Mouse (Mus musculus): Measurements from ENCODE around the gene Gm3776. TPM values are rescaled to one million over a fixed set of nuclear protein-coding genes. Genes with fewer than 3 reads are reported as not detected.
"Not testable (repeated sequence)": the region's sequence is repeated elsewhere in the genome, so short reads cannot be mapped to it uniquely, and the experiment has no call there.

The Gm3776 gene
- polyA plus RNA-seq, 1 experiment: 0.19 TPM

DNA sequence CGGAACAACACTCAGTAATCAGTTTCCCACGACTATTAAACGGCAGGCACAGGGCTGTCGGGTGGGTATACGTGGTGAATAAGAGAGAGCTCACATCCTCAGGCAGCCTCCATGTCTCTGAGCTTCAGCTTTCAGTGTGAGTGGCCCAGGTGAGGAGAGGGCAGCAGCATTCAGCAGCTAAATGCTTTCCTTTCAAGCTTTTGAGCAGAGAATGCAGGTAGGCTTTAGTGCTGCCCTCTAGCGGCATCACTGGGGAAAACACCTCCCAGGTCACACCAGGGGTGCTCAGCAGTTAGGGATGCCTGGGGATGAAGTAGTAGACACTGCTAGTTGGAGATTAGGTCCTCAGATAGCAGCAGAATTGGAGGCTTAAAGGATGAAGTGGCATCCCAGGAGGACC, 2.8 kb downstream of the Gm3776 start:
- DNase-seq: peak; percentile 48
- H3K27me3 ChIP-seq (ENCODE audit: control insufficient read depth, insufficient read depth, low read length); H3K36me3 ChIP-seq (ENCODE audit: control insufficient read depth, insufficient read depth, low read length); H3K4me3 ChIP-seq (ENCODE audit: control insufficient read depth, insufficient read depth, low read length); H3K27ac ChIP-seq (ENCODE audit: control insufficient read depth, insufficient read depth, low read length); H3K4me1 ChIP-seq (replicated peaks; ENCODE audit: control insufficient read depth, insufficient read depth, low read length): not testable (repeated sequence)
- 0% methylated on average over 1 of the region's 6 CpGs for WGBS

DNA sequence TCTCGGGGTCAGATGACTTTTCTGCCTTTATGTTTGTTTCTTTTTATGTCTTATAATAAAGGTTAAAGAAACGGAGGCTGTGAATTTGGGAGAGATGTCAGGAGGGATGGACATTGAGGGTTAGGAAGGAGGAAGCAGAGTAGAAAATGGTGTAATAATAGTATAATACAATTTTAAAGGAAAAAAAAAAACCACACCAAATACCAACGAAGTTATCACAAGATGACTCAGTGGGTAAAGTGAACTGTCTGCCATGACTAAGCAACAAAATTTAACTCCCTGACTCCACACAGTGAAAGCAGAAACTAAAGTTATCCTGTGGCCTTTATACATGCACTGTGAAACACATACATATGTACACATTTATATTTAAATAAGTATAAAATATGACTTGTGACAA, 14.0 kb downstream of the Gm3776 start:
- H3K27me3 ChIP-seq (ENCODE audit: control insufficient read depth, insufficient read depth, low read length); H3K4me3 ChIP-seq (ENCODE audit: control insufficient read depth, insufficient read depth, low read length); H3K36me3 ChIP-seq (ENCODE audit: control insufficient read depth, insufficient read depth, low read length); H3K4me1 ChIP-seq (replicated peaks; ENCODE audit: control insufficient read depth, insufficient read depth, low read length); DNase-seq; H3K27ac ChIP-seq (ENCODE audit: control insufficient read depth, insufficient read depth, low read length): not testable (repeated sequence)
- 63% methylated on average over 3 of the region's 3 CpGs for WGBS

DNA sequence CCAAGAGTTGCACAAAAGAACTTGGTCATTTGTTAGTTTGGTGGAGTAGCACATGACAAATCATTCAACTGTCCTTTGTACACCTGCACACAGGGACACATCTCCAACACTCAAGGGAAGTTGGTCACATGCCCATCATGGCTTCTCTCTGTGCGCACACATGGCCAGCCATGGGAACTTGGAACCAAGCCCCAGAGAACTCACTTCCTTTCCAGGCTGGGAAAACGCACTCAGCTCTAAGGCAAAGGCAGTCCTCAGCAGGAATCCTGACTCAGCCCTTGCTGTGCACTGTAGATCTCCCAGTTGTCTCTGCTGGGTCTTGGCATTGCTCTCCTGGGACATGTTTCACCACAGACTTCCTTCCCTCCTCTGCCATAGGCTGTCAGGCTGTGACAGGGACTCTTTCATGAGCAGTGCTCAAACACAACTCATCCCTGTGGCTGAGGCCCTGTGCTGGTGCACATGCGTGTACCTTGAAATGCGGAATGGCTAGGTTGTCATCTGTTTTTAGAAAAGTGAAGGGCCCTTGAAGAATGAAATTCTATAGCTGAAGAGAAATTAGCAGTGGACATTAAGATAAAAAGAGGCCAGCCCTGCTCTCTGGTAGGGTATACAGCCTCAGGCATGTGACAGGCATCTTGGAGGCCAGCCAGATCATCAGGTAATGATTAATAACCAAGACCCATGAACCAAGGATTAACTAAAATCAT, 25.2 kb downstream of the Gm3776 start:
- not testable (repeated sequence) for H3K27me3 ChIP-seq (ENCODE audit: control insufficient read depth, insufficient read depth, low read length); H3K4me3 ChIP-seq (ENCODE audit: control insufficient read depth, insufficient read depth, low read length); H3K4me1 ChIP-seq (replicated peaks; ENCODE audit: control insufficient read depth, insufficient read depth, low read length); H3K36me3 ChIP-seq (ENCODE audit: control insufficient read depth, insufficient read depth, low read length); H3K27ac ChIP-seq (ENCODE audit: control insufficient read depth, insufficient read depth, low read length); DNase-seq
- WGBS: 91% methylated on average over 4 of the region's 4 CpGs

DNA sequence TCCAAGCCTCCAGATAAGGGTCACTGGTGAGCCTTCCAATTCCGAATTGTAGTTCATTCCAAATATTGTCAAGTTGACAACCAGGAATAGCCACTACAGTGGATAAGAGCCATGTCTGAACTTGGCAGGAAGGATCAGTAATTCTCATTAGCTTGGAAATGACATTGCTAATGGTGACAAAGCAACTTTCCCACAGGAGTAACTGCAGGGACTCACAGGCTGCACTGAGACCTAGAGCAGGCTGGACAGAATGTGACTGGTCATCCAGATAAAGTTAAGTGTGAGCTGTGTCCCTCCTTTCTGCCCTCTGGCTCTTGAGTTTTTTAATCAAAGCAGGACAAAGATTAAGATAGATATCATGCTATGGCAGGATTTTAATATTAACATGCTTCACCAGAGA, 32.1 kb downstream of the Gm3776 start:
- not testable (repeated sequence) for H3K36me3 ChIP-seq (ENCODE audit: control insufficient read depth, insufficient read depth, low read length); H3K4me1 ChIP-seq (replicated peaks; ENCODE audit: control insufficient read depth, insufficient read depth, low read length); DNase-seq; H3K4me3 ChIP-seq (ENCODE audit: control insufficient read depth, insufficient read depth, low read length); H3K27ac ChIP-seq (ENCODE audit: control insufficient read depth, insufficient read depth, low read length); H3K27me3 ChIP-seq (ENCODE audit: control insufficient read depth, insufficient read depth, low read length)
- WGBS: 89% methylated on average over 1 of the region's 1 CpGs

DNA sequence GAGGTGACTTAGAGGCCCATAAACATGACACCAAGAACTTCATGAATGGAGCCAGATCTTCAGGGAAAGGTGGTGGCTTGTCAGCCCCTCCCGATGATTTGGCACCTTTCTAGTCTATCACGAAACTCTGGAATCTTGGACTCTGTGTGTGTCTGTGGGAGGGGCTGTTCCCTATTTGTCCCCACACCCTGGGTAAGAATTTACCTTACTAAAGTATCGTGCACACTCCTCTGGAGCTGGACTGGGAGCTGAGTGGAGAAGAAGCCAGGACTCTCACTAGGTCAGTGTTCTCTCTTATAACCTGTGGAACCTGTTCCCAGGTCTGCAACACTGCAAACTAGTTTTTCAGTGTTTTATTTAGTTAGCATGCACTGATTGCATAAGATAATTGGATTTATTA, 32.8 kb downstream of the Gm3776 start, which contains the start of gene Gm10639:
Gene Gm10639, plus strand, starts transcription at position 201 of the 400 bp plus-strand sequence.
- not testable (repeated sequence) for H3K27ac ChIP-seq (ENCODE audit: control insufficient read depth, insufficient read depth, low read length); H3K27me3 ChIP-seq (ENCODE audit: control insufficient read depth, insufficient read depth, low read length); H3K36me3 ChIP-seq (ENCODE audit: control insufficient read depth, insufficient read depth, low read length); H3K4me3 ChIP-seq (ENCODE audit: control insufficient read depth, insufficient read depth, low read length); H3K4me1 ChIP-seq (replicated peaks; ENCODE audit: control insufficient read depth, insufficient read depth, low read length); DNase-seq
- whole genome bisulfite sequencing: 90% methylated on average over 3 of the region's 3 CpGs

DNA sequence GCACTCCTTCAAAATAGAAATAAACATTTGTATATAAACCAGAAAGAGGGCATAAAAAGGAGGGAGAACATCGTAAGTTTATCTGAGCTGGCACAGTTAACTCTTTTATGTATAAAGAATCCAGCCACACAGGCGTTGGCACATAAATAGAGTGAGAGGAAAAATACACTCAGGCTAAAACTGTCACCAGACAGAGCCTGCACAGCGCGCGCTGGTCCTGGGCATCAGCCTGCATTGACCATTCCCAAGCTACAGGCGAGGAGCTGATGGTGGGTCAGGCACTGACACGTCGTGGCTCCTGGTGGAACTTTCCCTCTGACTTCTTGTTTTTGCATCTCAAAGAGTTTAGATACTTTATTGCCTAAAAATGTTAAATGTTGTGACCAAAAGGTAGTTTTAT, 35.5 kb downstream of the Gm3776 start:
- H3K27me3 ChIP-seq (ENCODE audit: control insufficient read depth, insufficient read depth, low read length); H3K4me1 ChIP-seq (replicated peaks; ENCODE audit: control insufficient read depth, insufficient read depth, low read length); H3K27ac ChIP-seq (ENCODE audit: control insufficient read depth, insufficient read depth, low read length); H3K4me3 ChIP-seq (ENCODE audit: control insufficient read depth, insufficient read depth, low read length); DNase-seq; H3K36me3 ChIP-seq (ENCODE audit: control insufficient read depth, insufficient read depth, low read length): not testable (repeated sequence)
- 89% methylated on average over 8 of the region's 8 CpGs for WGBS

DNA sequence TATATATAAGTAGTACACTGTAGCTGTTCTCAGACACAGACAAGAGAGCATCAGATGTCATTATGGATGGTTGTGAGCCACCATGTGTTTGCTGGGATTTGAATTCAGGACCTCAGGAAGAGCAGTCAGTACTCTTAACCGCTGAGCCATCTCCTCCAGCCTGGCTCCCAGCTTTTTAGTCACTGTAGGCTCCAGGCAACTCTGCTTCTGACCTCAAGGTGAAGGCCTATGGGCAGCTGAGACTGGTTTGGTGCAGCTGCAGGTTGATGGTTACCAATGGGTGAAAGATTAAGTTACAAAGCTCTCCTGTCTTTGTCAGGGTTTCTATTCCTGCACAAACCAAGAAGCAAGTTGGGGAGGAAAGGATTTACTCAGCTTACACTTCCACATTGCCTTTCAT, 36.8 kb downstream of the Gm3776 start:
- not testable (repeated sequence) for H3K27me3 ChIP-seq (ENCODE audit: control insufficient read depth, insufficient read depth, low read length); H3K27ac ChIP-seq (ENCODE audit: control insufficient read depth, insufficient read depth, low read length); DNase-seq; H3K4me3 ChIP-seq (ENCODE audit: control insufficient read depth, insufficient read depth, low read length); H3K36me3 ChIP-seq (ENCODE audit: control insufficient read depth, insufficient read depth, low read length); H3K4me1 ChIP-seq (replicated peaks; ENCODE audit: control insufficient read depth, insufficient read depth, low read length)
- WGBS: 92% methylated on average over 1 of the region's 1 CpGs

DNA sequence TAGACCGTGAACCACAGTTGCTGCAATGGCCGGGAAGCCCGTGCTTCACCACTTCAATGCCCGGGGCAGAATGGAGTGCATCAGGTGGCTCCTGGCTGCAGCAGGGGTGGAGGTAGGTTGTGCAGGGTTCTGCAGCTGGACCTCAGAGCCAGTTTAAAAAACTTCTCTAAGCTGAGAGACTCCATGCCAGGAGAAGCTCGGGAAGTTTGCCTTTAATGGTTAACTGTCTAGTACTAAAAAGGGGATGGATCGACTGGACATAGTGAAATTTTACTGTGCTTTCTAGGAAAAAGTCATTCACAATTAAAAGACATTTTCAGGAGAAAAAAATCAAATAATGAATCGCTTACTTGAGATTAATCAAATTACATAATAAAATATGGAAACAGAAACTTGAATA, 37.9 kb downstream of the Gm3776 start:
- not testable (repeated sequence) for H3K4me1 ChIP-seq (replicated peaks; ENCODE audit: control insufficient read depth, insufficient read depth, low read length); H3K4me3 ChIP-seq (ENCODE audit: control insufficient read depth, insufficient read depth, low read length); DNase-seq; H3K27me3 ChIP-seq (ENCODE audit: control insufficient read depth, insufficient read depth, low read length); H3K36me3 ChIP-seq (ENCODE audit: control insufficient read depth, insufficient read depth, low read length); H3K27ac ChIP-seq (ENCODE audit: control insufficient read depth, insufficient read depth, low read length)
- WGBS: 94% methylated on average over 7 of the region's 7 CpGs

All from thymus, adult 2 months (tissue).